Mouse (Mus musculus) thymus, postnatal 25 days (tissue): ENCODE results near the gene Nos2.
A peak's percentile ranks its signal among the peaks of the same experiment; 100 is the strongest.

ENCODE experiments used
- DNase-seq: peaks from one replicate; pipeline ENCODE4 v3.0.0; 2022

Gene Nos2

DNA sequence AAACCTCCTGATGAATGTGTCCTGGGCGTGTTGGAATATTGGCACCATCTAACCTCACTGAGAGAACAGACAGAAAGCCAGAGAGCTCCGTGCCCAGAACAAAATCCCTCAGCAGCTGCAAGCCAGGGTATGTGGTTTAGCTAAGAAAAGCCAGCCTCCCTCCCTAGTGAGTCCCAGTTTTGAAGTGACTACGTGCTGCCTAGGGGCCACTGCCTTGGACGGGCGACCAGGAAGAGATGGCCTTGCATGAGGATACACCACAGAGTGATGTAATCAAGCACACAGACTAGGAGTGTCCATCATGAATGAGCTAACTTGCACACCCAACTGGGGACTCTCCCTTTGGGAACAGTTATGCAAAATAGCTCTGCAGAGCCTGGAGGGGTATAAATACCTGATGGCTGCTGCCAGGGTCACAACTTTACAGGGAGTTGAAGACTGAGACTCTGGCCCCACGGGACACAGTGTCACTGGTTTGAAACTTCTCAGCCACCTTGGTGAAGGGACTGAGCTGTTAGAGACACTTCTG, at the start of gene Nos2:
Gene Nos2, plus strand, starts transcription at position 377 of the 529 bp plus-strand sequence.
- DNase-seq, result no peak

DNA sequence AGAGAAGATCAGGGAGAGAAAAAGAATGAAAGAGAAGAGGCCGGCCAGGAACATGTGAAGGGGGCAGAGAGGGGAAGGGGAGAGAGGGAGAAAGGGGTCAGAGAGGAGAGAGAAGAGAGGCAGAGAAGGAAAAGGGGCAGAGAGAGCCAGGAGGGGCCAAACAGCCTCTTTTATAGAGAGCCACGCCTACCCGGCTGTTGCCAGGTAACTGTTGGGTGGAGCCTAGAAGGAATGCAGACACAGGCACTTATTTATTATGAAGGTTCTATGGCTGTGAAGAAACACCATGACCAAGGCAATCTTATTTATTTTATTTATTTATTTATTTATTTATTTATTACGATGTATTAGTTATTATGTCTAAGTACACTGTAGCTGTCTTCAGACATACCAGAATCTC, 49.7 kb upstream of the Nos2 start:
- no peak for DNase-seq

DNA sequence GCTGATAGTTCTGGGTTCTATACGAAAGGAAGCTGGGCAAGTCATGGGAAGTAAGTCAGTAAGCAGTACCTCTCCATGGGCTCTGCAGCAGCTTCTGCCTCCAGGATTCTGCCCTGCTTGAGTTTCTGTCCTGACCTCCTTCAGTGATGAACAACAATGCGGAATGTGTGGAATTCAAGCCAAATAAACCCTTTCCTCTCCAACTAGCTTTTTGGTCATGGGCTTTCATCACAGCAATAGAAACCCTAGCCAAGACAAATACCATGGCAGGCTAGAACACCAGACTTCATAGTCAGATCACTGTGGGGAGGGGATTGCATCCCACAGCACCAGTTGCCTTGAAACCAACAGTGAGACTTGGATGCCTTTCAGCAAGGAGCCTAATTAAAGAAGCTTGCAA, 47.8 kb upstream of the Nos2 start:
- DNase-seq, result no peak

DNA sequence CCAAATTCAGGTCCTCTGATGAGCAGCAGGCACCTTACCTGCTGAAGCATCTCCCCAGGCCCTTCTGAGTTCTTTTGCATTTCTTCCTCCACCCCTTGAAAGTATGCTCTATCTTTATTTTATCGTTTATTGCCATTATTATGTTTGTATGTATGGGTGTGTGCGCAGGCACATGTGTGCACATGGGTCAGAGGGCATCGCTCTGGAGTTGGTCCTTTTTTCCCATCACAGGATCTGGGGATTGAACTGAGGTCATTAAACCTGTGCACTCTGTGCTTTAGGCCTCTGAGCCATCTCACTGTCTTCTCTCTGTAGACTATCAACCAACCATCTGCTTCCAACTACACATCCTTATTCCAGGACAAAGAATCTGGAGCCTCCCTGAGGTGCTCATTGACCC, 40.9 kb upstream of the Nos2 start:
- DNase-seq, result no peak

DNA sequence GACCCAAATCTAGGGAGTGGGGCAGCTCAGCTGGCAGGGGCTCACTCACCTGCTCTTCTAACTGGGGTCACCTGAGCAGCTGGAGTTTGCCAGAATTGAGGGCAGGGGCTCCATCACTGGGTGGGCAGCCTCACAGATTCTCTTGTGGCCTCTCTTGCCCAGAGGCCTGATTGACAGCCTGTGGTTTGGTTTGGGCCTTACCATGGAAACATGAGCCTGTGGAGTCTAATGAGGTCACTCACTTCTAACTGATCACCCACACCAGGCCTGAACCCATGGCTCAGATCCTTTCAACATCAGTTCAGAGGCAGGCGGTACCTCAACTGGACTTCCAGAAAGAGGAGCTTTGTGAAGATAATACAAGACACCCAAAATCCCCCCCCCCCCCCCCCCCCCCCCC, 33.9 kb upstream of the Nos2 start:
- no peak for DNase-seq

DNA sequence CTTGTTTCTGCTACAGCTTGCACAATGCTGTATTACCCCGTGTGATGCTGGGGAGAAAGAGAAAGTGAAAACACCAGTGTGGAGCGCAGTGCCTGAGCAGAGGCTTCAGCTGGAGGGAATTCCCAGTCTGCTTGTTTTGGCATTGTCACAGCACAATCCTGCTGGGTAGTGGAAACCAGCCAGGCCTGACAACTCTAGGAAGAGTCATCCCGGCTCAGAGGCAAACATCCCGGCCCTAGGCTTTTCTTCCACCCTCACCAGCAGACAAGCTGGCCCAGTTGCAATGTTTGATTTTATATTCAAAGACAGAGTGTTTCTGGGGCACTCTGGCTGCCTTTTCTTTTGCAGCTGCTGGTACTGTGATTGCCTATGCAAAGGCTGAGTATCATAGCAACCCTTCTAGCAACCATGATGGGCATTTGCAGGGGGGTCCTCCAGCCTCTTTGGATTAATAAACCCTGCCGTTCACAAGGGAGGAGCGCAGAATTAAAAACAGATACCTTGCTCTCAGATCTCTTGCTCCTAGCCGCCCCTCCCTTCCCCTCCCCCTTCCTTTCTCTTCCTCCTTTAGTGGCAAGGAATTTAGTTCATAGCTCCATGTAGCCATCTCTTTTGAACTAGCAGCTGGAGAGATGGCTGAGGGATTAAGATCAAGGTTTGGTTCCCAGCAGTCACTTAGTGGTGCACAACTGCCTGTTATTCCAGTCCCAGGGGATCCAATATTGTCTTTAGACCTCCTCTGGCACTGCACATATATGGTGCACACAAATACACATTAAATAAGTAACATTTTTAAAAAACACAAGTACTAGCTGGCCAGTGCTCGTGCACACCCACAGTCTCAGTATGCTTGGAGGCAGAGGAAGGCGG, 33.2 kb upstream of the Nos2 start:
- DNase-seq, result peak; percentile 19

DNA sequence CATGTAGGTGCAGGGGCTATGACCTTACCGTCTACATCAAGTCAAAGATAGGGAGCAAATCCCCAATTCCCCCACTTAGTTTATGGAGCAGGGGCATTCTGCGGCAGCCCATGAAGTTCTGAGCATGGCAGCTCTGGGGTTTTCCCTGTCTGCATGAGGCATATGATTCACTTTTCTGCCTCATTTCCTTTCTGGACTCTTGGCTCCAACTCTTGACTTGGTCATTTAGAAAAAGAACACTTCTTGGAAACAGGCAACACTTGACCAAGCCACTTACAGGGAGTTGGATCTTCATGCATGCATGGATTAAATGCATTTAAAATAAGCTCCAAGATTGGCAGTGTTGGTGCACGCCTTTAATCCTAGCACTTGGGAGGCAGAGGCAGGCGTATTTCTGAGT, 31.4 kb upstream of the Nos2 start:
- no peak for DNase-seq

DNA sequence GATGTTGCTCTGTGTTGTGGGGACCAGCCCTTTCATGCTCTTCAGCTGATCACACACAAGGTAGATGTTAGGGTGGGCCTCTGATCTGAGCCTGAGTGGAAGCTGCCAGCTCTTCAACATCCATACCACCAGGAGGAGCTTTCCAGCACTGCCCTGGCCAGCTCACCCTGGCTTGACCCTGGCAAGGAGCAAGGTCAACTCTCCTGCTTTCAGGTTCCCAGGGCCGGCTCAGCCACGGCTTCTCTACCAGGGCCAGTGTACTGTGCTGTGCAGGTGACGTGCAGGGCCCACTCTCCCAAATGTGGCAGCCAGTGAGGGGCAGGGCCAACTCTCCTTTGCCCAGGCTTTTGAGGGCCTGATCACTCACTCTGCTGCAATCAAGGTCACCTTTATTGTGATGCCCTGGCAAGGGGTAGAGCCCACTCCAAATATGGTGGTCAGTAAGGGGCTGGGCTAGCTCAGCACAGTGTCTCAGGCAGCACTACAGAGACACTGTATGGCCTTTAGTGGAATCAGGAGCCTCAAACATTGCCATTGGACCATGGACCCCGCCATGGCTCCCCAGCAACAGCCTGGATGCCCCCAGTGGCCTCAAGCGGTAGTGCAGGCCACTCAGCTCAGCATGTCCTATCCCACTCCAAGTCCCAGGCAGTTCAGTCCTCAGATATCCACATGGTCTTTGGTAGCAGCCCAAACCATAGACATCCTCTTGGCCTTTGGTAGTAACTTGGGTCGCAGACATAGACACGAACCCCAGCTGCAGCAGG, 24.0 kb upstream of the Nos2 start:
- DNase-seq, result peak; percentile 40

DNA sequence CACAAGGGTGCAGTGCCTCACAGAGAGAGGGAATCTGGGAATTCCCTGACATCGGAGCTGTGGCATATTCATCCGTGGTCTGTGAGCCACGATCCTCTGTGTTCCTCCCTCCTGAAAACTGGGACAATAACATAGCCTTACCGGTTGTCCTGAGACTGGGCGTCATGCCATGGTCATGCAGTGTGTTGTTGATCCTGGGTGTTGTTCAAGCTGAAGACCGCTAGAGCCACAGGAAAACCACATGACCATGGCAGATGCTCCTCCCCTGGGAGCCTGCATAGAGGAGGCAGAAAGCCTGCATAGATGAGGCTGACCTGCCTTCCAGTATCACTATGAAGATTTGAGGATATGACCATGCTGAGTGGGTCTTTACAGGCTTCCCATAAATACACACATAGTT, 5.1 kb upstream of the Nos2 start:
- DNase-seq, result no peak

DNA sequence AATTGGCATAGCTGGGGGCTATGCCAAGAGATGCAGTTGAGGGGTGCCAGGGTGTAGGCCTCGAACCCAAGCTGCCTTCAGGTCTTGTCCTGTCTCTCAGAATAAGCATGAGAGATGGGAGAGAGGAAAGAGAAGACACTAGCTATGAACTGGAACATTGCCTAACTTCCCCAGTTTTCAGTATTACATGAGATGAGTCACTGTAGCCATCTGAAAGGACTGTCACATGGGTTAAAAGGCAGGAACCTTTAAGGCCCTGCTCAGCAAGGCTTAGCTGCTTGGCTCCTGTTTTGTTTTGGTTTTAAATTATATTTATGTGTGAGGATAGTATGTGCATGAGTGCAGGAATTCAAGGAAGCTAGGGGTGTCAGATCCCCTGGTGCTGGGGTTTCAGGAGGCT, 4.2 kb upstream of the Nos2 start:
- DNase-seq, result no peak

DNA sequence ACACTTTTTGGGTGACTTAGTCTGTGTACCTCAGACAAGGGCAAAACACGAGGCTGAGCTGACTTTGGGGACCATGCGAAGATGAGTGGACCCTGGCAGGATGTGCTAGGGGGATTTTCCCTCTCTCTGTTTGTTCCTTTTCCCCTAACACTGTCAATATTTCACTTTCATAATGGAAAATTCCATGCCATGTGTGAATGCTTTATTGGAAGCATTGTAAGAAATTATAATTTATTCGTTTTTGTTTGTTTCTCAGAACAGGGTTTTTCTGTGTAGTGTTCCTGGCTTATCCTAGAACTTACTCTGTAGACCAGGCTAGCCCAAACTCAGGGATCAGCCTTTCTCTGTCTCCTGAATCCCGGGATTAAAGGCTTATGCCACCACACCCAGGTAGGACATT, 842 bp upstream of the Nos2 start:
- no peak for DNase-seq

DNA sequence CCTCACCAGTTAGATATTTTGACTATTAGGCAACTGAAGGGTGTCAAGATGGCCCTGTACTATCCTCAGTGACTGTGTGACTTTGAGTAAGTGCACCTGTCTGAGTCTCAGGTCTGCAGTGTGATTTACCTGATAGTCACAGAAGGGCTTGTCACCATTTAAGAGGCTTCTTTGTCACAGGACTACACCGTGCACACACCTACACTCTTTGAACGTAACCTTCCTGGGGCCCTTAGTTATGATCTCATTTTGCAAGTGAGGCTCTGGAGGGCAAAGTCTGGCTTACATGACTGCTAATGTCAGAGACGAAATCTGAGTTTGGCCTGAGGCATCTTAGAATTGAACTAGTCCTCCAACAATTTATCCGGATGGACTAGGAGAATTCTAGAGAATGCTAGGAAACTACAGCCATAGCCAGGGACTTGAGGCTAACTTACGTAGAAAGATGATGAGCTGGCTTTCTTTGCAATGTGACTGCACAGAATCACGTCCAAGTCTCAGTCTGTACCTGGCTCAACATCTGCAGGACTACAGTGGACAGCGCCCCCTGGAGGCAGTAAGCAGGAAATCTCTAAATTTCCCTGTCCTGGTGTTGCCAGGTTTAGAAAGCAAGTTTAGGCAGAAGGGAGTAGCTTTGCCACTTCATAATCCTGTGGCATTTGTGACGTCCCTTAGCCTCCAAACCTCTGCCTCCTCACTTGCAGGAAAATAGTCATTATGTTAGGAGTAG, 2.3 kb downstream of the Nos2 start:
- DNase-seq, result peak; percentile 59

DNA sequence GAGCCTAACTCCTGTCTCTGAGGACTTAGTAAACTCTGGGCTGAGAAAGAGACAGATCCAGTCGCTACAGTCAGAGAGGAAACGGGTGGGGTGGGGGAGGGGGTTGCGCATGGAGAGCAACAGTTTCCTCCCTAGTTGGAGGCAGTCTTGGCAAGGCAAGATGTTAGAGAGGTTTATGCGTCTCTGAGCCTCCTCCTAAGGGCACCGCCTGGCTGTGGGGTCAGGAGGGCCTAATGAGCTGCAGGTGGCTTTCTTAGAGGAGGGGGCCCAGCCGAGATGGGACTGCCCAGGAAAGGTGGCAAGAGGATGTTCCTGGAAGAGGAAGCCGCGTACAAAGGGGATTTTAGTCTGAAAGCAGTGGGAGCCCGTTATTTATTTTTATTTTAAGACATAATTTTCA, 3.5 kb downstream of the Nos2 start:
- DNase-seq, result no peak

DNA sequence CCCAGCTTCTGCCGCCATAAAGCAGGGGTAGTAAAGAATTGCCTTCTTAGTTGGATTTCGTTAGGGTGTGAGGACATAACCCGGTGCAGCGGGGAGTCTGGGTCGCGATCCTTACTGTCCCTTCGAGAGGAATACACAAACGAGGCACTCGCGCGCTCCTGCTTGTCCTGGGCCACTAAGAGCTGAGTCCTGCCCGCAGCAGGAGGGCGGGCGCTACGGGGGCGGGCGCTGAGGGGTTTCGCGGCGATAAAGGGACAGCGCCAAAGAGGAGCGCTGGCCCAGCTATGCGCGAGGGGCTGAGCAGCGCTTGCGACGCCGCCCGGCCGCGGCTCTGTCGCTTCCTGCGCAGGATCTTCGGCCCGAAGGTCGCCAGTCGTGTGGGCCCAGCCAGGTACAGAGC, 4.3 kb downstream of the Nos2 start:
- DNase-seq, result peak; percentile 11

DNA sequence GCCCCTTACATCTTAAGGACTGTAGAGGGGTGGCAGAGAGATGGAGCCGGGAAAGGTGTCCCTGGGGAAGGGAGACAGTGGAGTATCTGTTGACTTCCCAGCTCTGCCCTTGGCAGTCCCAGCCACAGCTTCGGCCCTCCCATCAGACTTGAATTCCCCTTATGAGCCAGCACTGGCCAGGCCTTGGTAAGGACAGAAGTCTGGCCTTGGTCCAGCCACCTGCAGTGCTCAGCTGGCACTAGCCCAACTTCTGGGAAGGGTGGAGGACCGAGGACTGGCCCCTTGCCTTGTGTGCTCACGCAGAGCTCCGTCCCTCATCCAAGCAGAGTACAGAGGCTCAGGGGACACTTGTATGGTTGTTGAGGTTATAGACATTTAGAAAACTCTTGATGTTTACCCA, 8.8 kb downstream of the Nos2 start:
- no peak for DNase-seq

DNA sequence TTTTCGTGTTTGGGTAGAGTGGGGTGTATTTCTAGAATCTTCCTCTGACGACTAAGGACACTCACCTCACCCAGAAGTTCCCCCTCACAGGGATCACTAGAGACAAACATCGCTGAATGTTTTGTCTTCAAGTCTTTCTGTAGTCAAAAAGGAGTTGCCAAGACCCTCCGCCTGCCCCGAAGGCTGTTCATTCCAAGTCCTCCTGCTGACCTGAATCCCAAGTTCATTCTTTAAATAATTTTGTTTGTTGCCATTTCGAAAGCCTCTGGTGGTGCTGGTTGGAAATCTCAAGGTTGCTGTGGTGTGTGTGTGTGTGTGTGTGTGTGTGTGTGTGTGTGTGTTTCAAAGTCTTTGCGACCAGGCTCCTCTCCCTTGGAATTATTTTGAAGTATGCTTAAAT, 13.7 kb downstream of the Nos2 start:
- no peak for DNase-seq

DNA sequence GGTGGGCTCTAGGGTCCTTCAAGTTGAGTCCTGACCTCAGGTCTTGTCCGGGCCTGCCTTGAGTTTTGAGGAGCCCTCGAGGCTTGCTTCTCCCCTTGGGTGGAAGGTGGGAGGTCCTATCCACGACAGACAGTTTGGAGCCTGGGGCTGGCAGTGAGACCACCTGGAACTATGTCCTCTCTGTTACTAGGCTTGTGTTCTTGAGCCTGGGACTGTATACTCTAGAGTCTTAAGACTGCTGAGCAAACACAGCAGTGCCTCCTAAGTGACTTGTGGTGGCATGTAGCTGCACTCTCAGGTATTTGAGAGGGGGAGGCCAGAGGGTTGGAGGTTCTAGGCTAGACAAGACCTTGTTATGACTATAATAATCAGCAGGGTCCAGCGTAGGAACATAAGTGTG, 14.1 kb downstream of the Nos2 start:
- no peak for DNase-seq

DNA sequence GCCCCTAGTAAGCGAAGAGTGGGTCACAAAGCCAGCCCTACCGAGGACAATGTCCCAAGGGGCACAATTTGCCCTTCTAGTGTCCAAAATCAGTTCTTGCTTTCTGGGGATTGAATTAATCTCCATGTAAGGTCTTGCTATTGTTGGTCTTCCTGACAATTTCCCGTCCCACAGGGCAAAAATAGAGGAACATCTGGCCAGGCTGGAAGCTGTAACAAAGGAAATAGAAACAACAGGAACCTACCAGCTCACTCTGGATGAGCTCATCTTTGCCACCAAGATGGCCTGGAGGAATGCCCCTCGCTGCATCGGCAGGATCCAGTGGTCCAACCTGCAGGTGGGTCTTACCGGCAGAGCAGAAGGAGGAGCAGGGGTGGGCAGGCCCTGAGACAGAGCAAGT, 14.6 kb downstream of the Nos2 start:
- DNase-seq, result no peak

DNA sequence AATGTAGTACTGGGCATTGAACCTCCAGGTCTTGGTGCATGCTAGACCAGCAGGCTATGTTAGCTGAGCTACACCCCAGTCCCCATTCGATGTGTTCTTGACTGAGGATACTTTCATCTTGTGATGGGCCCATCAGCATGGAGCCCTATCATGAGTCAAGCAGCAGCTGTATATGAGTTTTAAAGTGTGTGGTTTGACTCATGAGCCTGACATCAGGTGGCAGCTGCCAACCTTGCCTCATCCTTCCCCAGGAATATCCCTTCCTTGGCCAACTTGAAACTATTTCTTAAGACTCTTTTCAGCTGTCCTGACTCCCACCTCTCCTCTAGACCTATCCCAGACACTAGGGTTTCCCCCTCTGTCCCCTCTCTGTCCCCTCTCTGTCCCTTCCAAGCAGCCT, 22.5 kb downstream of the Nos2 start:
- DNase-seq, result no peak

DNA sequence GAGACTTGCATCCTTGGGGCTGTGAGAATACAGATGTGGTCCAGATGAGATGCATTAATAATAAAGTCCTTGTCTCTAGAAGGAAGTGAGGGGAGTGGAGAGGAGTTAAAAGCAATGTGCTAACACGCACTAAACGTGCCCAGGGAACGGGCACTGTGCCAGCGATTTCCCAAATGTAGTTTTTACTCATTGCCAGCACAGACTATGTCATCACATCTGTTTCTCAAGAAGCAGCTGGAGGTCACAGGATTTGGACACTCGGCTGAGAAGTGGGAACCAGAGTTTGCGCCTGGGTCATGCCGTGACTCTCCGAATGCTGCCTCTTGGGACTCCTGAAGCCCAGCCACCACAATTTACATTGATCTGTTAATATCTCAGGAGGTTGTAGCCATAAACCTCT, 29.8 kb downstream of the Nos2 start:
- DNase-seq, result no peak

DNA sequence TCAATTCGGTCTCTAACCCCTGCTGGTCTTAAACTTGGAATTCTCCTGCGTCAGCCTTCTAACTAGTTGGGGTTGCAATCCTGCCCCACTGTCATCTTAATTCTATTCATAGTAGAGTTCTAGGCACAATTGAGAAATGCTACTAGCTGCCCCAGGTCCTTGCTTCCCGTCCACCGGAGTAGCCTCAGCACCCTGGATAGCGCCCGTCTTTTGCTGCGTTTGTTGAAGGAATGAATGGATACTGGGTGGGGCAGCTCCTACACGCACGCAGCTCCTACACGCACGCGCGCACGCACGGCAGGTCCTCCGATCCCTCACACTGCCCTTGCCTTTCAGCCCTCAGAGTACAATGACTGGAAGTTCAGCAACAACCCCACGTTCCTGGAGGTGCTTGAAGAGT, 31.9 kb downstream of the Nos2 start:
- no peak for DNase-seq

DNA sequence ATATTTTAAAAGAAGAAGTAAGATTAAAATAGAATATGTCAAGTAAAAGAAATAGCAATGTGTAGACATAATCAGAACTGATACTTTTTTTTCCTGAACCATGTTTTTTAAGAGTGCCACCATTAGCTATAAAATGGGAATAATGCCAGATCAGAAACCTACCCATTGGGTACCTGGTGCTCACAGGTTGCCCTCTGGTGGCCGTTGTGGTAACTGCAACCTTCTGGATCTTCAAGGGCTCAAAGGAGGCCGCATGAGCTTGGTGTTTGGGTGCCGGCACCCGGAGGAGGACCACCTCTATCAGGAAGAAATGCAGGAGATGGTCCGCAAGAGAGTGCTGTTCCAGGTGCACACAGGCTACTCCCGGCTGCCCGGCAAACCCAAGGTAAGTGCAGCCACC, 35.7 kb downstream of the Nos2 start:
- peak; percentile 84 for DNase-seq

DNA sequence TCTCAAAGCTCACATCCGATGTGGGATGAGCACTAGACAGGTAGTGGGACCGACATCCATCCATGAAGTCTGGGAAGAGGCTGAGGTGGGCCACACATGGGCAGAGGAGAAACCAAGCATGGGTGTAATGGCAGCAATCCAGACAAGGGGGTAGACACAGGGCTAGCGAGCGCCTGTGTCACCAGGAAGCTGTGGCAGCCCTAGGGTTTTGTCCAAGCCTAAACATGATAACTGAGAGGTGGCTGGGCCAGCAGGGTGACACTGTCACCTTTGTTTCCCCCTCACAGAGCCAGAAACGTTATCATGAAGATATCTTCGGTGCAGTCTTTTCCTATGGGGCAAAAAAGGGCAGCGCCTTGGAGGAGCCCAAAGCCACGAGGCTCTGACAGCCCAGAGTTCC, 38.8 kb downstream of the Nos2 start:
- DNase-seq, result no peak
